Mouse (Mus musculus) limb, embryonic 14.5 days (tissue): ENCODE data around the gene Ppard. TPM values are rescaled to one million over a fixed set of nuclear protein-coding genes. Genes with fewer than 3 reads are reported as not detected.

Experiments used
- ATAC-seq: fragments of 200-750 bp; cut with Nextera tagmentation; 2 replicates; pipeline ENCODE4 v1.8.0; 2017; ENCODE audit warnings: low read depth, moderate number of reproducible peaks, moderate TSS enrichment; ENCODE audit not compliant: low FRiP score
- DNase-seq: peaks from one replicate; pipeline ENCODE4 v3.0.0-alpha.2; 2015; ENCODE audit warnings: low spot score
- H3K27ac ChIP-seq: fragments of 300-500 bp; sonication (generic); replicated peaks from 2 replicates; pipeline ENCODE4 v1.5.1; 2014; ENCODE audit warnings: low read depth, mild to moderate bottlenecking, low read length, moderate library complexity, mixed read lengths
- H3K27me3 ChIP-seq: fragments of 300-500 bp; sonication (generic); 2 replicates; pipeline ENCODE4 v1.6.1; 2014; ENCODE audit warnings: low read length, mixed read lengths; ENCODE audit not compliant: control insufficient read depth, insufficient read depth
- H3K36me3 ChIP-seq: fragments of 300-500 bp; sonication (generic); 2 replicates; pipeline ENCODE4 v1.6.1; 2014; ENCODE audit warnings: mild to moderate bottlenecking, low read length, moderate library complexity, mixed read lengths; ENCODE audit not compliant: control insufficient read depth, insufficient read depth
- H3K4me1 ChIP-seq: fragments of 300-500 bp; sonication (generic); 2 replicates; pipeline ENCODE4 v1.6.1; 2014; ENCODE audit warnings: antibody characterized with exemption, low read length, mixed read lengths; ENCODE audit not compliant: control insufficient read depth, insufficient read depth
- H3K4me2 ChIP-seq: fragments of 300-500 bp; sonication (generic); replicated peaks from 2 replicates; pipeline ENCODE4 v1.6.1; 2014; ENCODE audit warnings: low read depth, mild to moderate bottlenecking, low read length, moderate library complexity; ENCODE audit not compliant: severe bottlenecking
- H3K4me3 ChIP-seq: fragments of 300-500 bp; sonication (generic); replicated peaks from 2 replicates; pipeline ENCODE4 v1.5.1; 2014; ENCODE audit warnings: low read length
- H3K9ac ChIP-seq: fragments of 300-500 bp; sonication (generic); 2 replicates; pipeline ENCODE4 v1.6.1; 2014; ENCODE audit warnings: mild to moderate bottlenecking, low read depth, low read length, moderate library complexity; ENCODE audit not compliant: severe bottlenecking
- H3K9me3 ChIP-seq: fragments of 300-500 bp; sonication (generic); 2 replicates; pipeline ENCODE4 v1.6.1; 2016; ENCODE audit warnings: low read length; ENCODE audit not compliant: control insufficient read depth
- POLR2A ChIP-seq: fragments of 200-500 bp; IDR thresholded peaks from 2 replicates; pipeline ENCODE4 v1.8.0; 2012; ENCODE audit warnings: inconsistent platforms, mild to moderate bottlenecking, moderate library complexity, borderline replicate concordance; ENCODE audit not compliant: insufficient read depth, insufficient read length; ENCODE audit errors: extremely low read depth
- WGBS: fragments of 180-500 bp; shearing (Covaris S2); extraction: QIAGEN DNeasy Blood & Tissue Kit; methylation state at CpG from one replicate; pipeline ENCODE4 v1.1.7; 2014; 5-methylcytosine and 5-hydroxymethylcytosine counted together
- polyA plus RNA-seq, 2 experiments: library from polyadenylated mRNA; depleted of rRNA in 1 of 2; stranded (reverse) in 1 of 2; unstranded in 1 of 2; fragments of >200 nt; fragmentation: Nextera tagmentation in 1 of 2; extraction: Ambion mirVana in 1 of 2; gene quantifications; 2 replicates each; pipeline versions ENCODE4 v1.2.1 to v1.2.3; 2012 to 2014

Ppard gene
- polyA plus RNA-seq, 2 experiments: 3.7 to 29.2 TPM

- no peak for TF ChIP-seq POLR2A
Observed at GRCm38 (mm10) chr17:28286133-28286532, 53.6 kb downstream of the Ppard start.

GRCm38 (mm10) chr17:28286964-28287363, 54.5 kb downstream of the Ppard start:
- DNase-seq (no peak), ATAC-seq (no peak)
- H3K4me3 ChIP-seq: no peak overlapping the region
- no peak overlapping the region for H3K9ac ChIP-seq
- peaks cover 11% of the 10 kb centered on the region; the same call in 1 of the 2 replicates for H3K4me1 ChIP-seq
- no peaks in the 10 kb centered on the region for H3K27me3 ChIP-seq
- no peak for TF ChIP-seq POLR2A
- no peak overlapping the region for H3K27ac ChIP-seq
- no peaks in the 10 kb centered on the region for H3K9me3 ChIP-seq
- H3K4me2 ChIP-seq: no peak overlapping the region
- peaks cover 5% of the 10 kb centered on the region; the same call in 1 of the 2 replicates for H3K36me3 ChIP-seq
- WGBS: 69% methylated on average over 5 of the region's 5 CpGs

More at GRCm38 (mm10) chr17:28286133-28286532, 53.6 kb downstream of the Ppard start:
- Histone ChIP-seq H3K27me3 (no peaks in the 10 kb centered on the region), H3K27ac (no peak overlapping the region), H3K9me3 (no peaks in the 10 kb centered on the region), H3K36me3 (peaks cover 5% of the 10 kb centered on the region; the same call in 1 of the 2 replicates), H3K9ac (no peak overlapping the region), H3K4me3 (no peak overlapping the region), H3K4me2 (no peak overlapping the region), H3K4me1 (peaks cover 14% of the 10 kb centered on the region)
- DNase-seq (no peak), ATAC-seq (no peak)
- WGBS: 66% methylated on average over 10 of the region's 10 CpGs

- Histone ChIP-seq H3K9me3 (no peaks in the 10 kb centered on the region), H3K36me3 (peaks cover 10% of the 10 kb centered on the region), H3K27me3 (no peaks in the 10 kb centered on the region), H3K4me1 (peaks cover 10% of the 10 kb centered on the region; the same call in 1 of the 2 replicates), H3K27ac (no peak overlapping the region), H3K9ac (no peak overlapping the region), H3K4me2 (no peak overlapping the region), H3K4me3 (no peak overlapping the region)
- 78% methylated on average over 8 of the region's 8 CpGs for WGBS
- ATAC-seq: no peak
- TF ChIP-seq POLR2A: no peak
- DNase-seq: no peak
Observed at GRCm38 (mm10) chr17:28287578-28287977, 55.1 kb downstream of the Ppard start.

GRCm38 (mm10) chr17:28287980-28288379, 55.5 kb downstream of the Ppard start:
- no peak overlapping the region for H3K4me2 ChIP-seq
- H3K4me1 ChIP-seq: peaks cover 6% of the 10 kb centered on the region; the same call in 1 of the 2 replicates
- ATAC-seq (no peak), DNase-seq (no peak)
- H3K27ac ChIP-seq: no peak overlapping the region
- H3K36me3 ChIP-seq: peaks cover 10% of the 10 kb centered on the region
- no peaks in the 10 kb centered on the region for H3K27me3 ChIP-seq
- 72% methylated on average over 5 of the region's 5 CpGs for WGBS
- no peak for TF ChIP-seq POLR2A
- no peak overlapping the region for H3K9ac ChIP-seq
- H3K9me3 ChIP-seq: no peaks in the 10 kb centered on the region
- H3K4me3 ChIP-seq: no peak overlapping the region

- Histone ChIP-seq H3K4me1 (peaks cover 19% of the 10 kb centered on the region; the same call in 1 of the 2 replicates), H3K27me3 (no peaks in the 10 kb centered on the region), H3K9me3 (no peaks in the 10 kb centered on the region), H3K9ac (no peak overlapping the region), H3K4me3 (no peak overlapping the region), H3K4me2 (no peak overlapping the region), H3K36me3 (peaks cover 13% of the 10 kb centered on the region), H3K27ac (no peak overlapping the region)
- ATAC-seq: no peak
- no peak for DNase-seq
- WGBS: 64% methylated on average over 3 of the region's 3 CpGs
- no peak for TF ChIP-seq POLR2A
Observed at GRCm38 (mm10) chr17:28290262-28290661, 57.8 kb downstream of the Ppard start.
